Comparison of ENCODE assay signal across 8 mouse cellular contexts in genomic region chr5:100500458-100500961, GRCm38 (mm10). TPM values are rescaled to one million over a fixed set of nuclear protein-coding genes. Genes with fewer than 3 reads are reported as not detected.
DNase-seq lines count a peak whose midpoint lies in the region; ATAC-seq and TF ChIP-seq lines count a peak whose summit lies in the region.

Gene Lin54, minus strand, starts transcription at chr5:100500639.

- DNase-seq in G1E (ENCODE audit: low spot score), result peak; percentile 92
- DNase-seq in cerebellum, adult 11-12 months, result peak; percentile 91
- peak; percentile 79 for DNase-seq in heart, postnatal 25 days (ENCODE audit: low spot score)
- DNase-seq in layer of hippocampus, adult 2 months (ENCODE audit: low spot score in 2 of 2), result peak; percentile 84 to 90
- peak; percentile 78 for DNase-seq in lung, adult 2 months
- peak; percentile 91 for DNase-seq in testis, postnatal 10 days (ENCODE audit: low spot score)

- WGBS in forebrain, embryonic 15.5 days, result under 1% methylated on average over 58 of the region's 60 CpGs
- 3% methylated on average over 60 of the region's 60 CpGs for WGBS in lung, adult 2 months
- 2% methylated on average over 59 of the region's 60 CpGs for WGBS in neural tube, embryonic 15.5 days

- intact Hi-C loops in heart, postnatal 25 days (cut with DNase I), result loop anchor here (10.0 kb wide), 1 partner anchor 456 kb away; no protein-coding TSS in a partner anchor

- peaks cover 5% of the 10 kb centered on the region for H3K36me3 ChIP-seq in G1E (replicated peaks)
- H3K36me3 ChIP-seq in forebrain, embryonic 15.5 days, result no peaks in the 10 kb centered on the region
- no peaks in the 10 kb centered on the region for H3K36me3 ChIP-seq in neural tube, embryonic 15.5 days

- H3K27me3 ChIP-seq in G1E (ENCODE audit: insufficient read depth, low read length), result no peaks in the 10 kb centered on the region
- H3K27me3 ChIP-seq in forebrain, embryonic 15.5 days, result no peaks in the 10 kb centered on the region
- H3K27me3 ChIP-seq in neural tube, embryonic 15.5 days (replicated peaks), result no peaks in the 10 kb centered on the region

- no peak for TF ChIP-seq POLR2A in lung, adult 2 months (IDR thresholded peaks at IDR 0.05; ENCODE audit: borderline replicate concordance, extremely low read depth, low read depth, low read length)

- no peak for TF ChIP-seq CTCF in G1E (IDR thresholded peaks at IDR 0.05; ENCODE audit: low read depth, low read length)
- peak; percentile 25; the same call in 1 of the 2 replicates for TF ChIP-seq CTCF in layer of hippocampus, adult 2 months (conservative IDR thresholded peaks at IDR 0.05)
- no peak for TF ChIP-seq CTCF in lung, adult 2 months (IDR thresholded peaks at IDR 0.05; ENCODE audit: insufficient read depth, low read length)

- H3K4me1 ChIP-seq in G1E (ENCODE audit: insufficient read depth, low read depth, low read length), result peaks cover 43% of the 10 kb centered on the region
- peaks cover 23% of the 10 kb centered on the region for H3K4me1 ChIP-seq in forebrain, embryonic 15.5 days
- no peaks in the 10 kb centered on the region for H3K4me1 ChIP-seq in lung, adult 2 months (ENCODE audit: control insufficient read depth, insufficient read depth, low read length)
- peaks cover 30% of the 10 kb centered on the region for H3K4me1 ChIP-seq in neural tube, embryonic 15.5 days

- H3K4me3 ChIP-seq in G1E (ENCODE audit: low read depth, low read length), result peak within 1 kb of the TSS; percentile 83
- H3K4me3 ChIP-seq in forebrain, embryonic 15.5 days, result peak within 1 kb of the TSS; percentile 80
- peak within 1 kb of the TSS; percentile 69 for H3K4me3 ChIP-seq in layer of hippocampus, adult 2 months
- H3K4me3 ChIP-seq in lung, adult 2 months (replicated peaks; ENCODE audit: extremely low read depth, low read depth, low read length), result peak within 1 kb of the TSS; percentile 81
- peak within 1 kb of the TSS; percentile 66 for H3K4me3 ChIP-seq in neural tube, embryonic 15.5 days (replicated peaks)

- H3K27ac ChIP-seq in forebrain, embryonic 15.5 days (replicated peaks), result peak within 1 kb of the TSS; percentile 76
- peak within 1 kb of the TSS; percentile 70 for H3K27ac ChIP-seq in layer of hippocampus, adult 2 months
- peak within 1 kb of the TSS; percentile 79 for H3K27ac ChIP-seq in neural tube, embryonic 15.5 days (replicated peaks)

- H3K9ac ChIP-seq in forebrain, embryonic 15.5 days (replicated peaks), result peak within 1 kb of the TSS; percentile 52
- H3K9ac ChIP-seq in neural tube, embryonic 15.5 days (replicated peaks), result peak within 1 kb of the TSS; percentile 62

- H3K9me3 ChIP-seq in G1E (replicated peaks), result no peaks in the 10 kb centered on the region
- H3K9me3 ChIP-seq in forebrain, embryonic 15.5 days, result no peaks in the 10 kb centered on the region
- no peaks in the 10 kb centered on the region for H3K9me3 ChIP-seq in neural tube, embryonic 15.5 days (replicated peaks)

- ATAC-seq in G1E (ENCODE audit: extremely low read depth, insufficient number of reproducible peaks, low FRiP score, poor library complexity, severe bottlenecking), result peak; percentile 81
- peak; percentile 93 for ATAC-seq in forebrain, embryonic 15.5 days (replicated peaks)
- peak; percentile 93 for ATAC-seq in neural tube, embryonic 15.5 days (ENCODE audit: low FRiP score)

- peak within 1 kb of the TSS; percentile 92 for H3K4me2 ChIP-seq in forebrain, embryonic 15.5 days (replicated peaks)
- peak within 1 kb of the TSS; percentile 96 for H3K4me2 ChIP-seq in neural tube, embryonic 15.5 days

RNA-seq across cellular contexts. Expression of gene Lin54, which starts in this region (rescaled TPM):
- total RNA-seq in G1E (2014; fragmentation: Nextera tagmentation), result 75.2 and 76.0 TPM in 2 replicates
- 79.3 and 80.4 TPM in 2 replicates for total RNA-seq in G1E (2017)
- polyA plus RNA-seq in G1E (2012), result 2.2 and 2.7 TPM in 2 replicates
- polyA plus RNA-seq in forebrain, embryonic 15.5 days (2015; fragmentation: Nextera tagmentation; extraction: Ambion mirVana), result 8.3 and 10.0 TPM in 2 replicates
- total RNA-seq in heart, postnatal 25 days (2021), result 1 to 10 TPM; 8.2 to 9.4 TPM
- 10 to 100 TPM; 16.2 to 19.0 TPM for total RNA-seq in layer of hippocampus, adult 2 months (2021)
- polyA plus RNA-seq in lung, adult 2 months (2012; rRNA removed), result 4.5 and 5.2 TPM in 2 replicates
- polyA plus RNA-seq in neural tube, embryonic 15.5 days (2015; fragmentation: Nextera tagmentation; extraction: Ambion mirVana), result 6.0 and 7.5 TPM in 2 replicates

Comparison
In these comparisons a context has a peak if more than half of its experiments do, and no peak if none do; other contexts are left out.
1. Peak in every context shown above with its lines: DNase-seq, ATAC-seq, H3K4me3 ChIP-seq and H3K27ac ChIP-seq.